Mouse (Mus musculus) neural tube, embryonic 14.5 days (tissue): ENCODE measurements around the gene Gsg1. TPM values are rescaled to one million over a fixed set of nuclear protein-coding genes. Genes with fewer than 3 reads are reported as not detected.
A peak's percentile ranks its signal among the peaks of the same experiment; 100 is the strongest.

Source experiments
- ATAC-seq: fragments of 200-750 bp; cut with Nextera tagmentation; 2 replicates; pipeline ENCODE4 v1.8.0; 2017; ENCODE audit warnings: low read depth, mild to moderate bottlenecking, moderate TSS enrichment, moderate library complexity
- H3K27ac ChIP-seq: fragments of 300-500 bp; sonication (generic); 2 replicates; pipeline ENCODE4 v1.5.1; 2014; ENCODE audit warnings: low read depth, mild to moderate bottlenecking, control low read depth, low read length, moderate library complexity, mixed read lengths
- H3K27me3 ChIP-seq: fragments of 300-500 bp; sonication (generic); 2 replicates; pipeline ENCODE4 v1.6.1; 2014; ENCODE audit warnings: low read length; ENCODE audit not compliant: control insufficient read depth, insufficient read depth
- H3K36me3 ChIP-seq: fragments of 300-500 bp; sonication (generic); 2 replicates; pipeline ENCODE4 v1.6.1; 2014; ENCODE audit warnings: low read length, mixed read lengths; ENCODE audit not compliant: control insufficient read depth, insufficient read depth
- H3K4me1 ChIP-seq: fragments of 300-500 bp; sonication (generic); 2 replicates; pipeline ENCODE4 v1.6.1; 2014; ENCODE audit warnings: low read length; ENCODE audit not compliant: control insufficient read depth, insufficient read depth
- H3K4me2 ChIP-seq: fragments of 300-500 bp; sonication (generic); 2 replicates; pipeline ENCODE4 v1.6.1; 2014; ENCODE audit warnings: mild to moderate bottlenecking, low read depth, low read length, control low read depth
- H3K4me3 ChIP-seq: fragments of 300-500 bp; sonication (generic); 2 replicates; pipeline ENCODE4 v1.5.1; 2014; ENCODE audit warnings: low read depth, low read length, control low read depth, mixed read lengths
- H3K9ac ChIP-seq: fragments of 300-500 bp; sonication (generic); replicated peaks from 2 replicates; pipeline ENCODE4 v1.6.1; 2014; ENCODE audit warnings: low read depth, mild to moderate bottlenecking, control low read depth, low read length, mixed read lengths
- H3K9me3 ChIP-seq: fragments of 300-500 bp; sonication (generic); 2 replicates; pipeline ENCODE4 v1.6.1; 2016; ENCODE audit warnings: low read length; ENCODE audit not compliant: control insufficient read depth
- WGBS: fragments of 180-500 bp; shearing (Covaris S2); extraction: QIAGEN DNeasy Blood & Tissue Kit; methylation state at CpG from one replicate; pipeline ENCODE4 v1.1.7; 2014; 5-methylcytosine and 5-hydroxymethylcytosine counted together
- polyA plus RNA-seq: library from polyadenylated mRNA; unstranded; fragments of >200 nt; fragmentation: Nextera tagmentation; extraction: Ambion mirVana; gene quantifications from 2 replicates; pipeline ENCODE4 v1.2.1, GENCODE M21; 2014

The Gsg1 gene
- polyA plus RNA-seq, 1 experiment from 2014 or later: 0.27 TPM

DNA sequence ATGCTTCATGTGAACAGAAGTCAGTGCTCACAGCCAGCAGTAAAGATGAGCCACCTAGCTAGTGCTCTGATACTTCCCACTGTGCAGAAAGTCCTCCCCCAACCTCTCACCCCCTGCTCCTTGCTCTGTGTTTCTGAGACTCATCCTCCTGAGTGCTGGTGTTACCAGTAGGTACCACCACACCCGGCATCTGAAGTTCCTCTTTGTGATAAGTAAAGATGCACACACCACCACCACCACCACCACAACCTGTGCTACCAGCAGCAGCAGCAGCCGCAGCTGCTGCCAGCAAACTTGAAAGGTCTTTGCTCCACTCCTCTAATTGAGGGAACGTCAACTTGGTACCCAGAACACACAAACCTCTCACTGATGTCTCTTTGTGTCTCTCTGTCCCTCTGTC lies 13.1 kb upstream of the Gsg1 start:
- Histone ChIP-seq H3K4me3 (no peak overlapping the region), H3K4me1 (no peaks in the 10 kb centered on the region), H3K36me3 (no peaks in the 10 kb centered on the region), H3K9me3 (no peaks in the 10 kb centered on the region), H3K27me3 (no peaks in the 10 kb centered on the region), H3K9ac (no peak overlapping the region), H3K4me2 (no peak overlapping the region), H3K27ac (no peak overlapping the region)
- ATAC-seq: no peak
- WGBS: 72% methylated on average over 3 of the region's 3 CpGs

DNA sequence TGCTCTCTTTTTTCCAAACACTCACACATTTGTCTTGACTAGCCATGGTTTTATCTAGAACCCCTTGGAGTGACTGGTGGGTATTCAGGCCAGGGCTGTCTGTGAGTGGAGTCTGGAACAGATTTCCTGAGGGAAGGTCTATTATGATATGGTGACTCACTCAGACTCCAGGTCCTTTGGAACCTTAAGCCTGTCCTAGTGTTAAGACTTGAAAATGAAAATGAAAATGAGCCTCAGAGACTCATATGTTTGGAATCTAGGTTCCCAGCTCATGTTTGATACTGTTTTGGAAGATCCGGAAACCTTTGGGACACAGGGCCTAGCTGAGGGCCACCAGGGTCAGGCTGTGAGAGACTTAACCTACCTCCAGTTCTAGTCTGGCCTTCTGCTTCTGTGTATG lies 11.9 kb upstream of the Gsg1 start:
- Histone ChIP-seq H3K27me3 (no peaks in the 10 kb centered on the region), H3K4me2 (no peak overlapping the region), H3K36me3 (no peaks in the 10 kb centered on the region), H3K4me1 (no peaks in the 10 kb centered on the region), H3K9me3 (no peaks in the 10 kb centered on the region), H3K9ac (no peak overlapping the region), H3K27ac (no peak overlapping the region), H3K4me3 (no peak overlapping the region)
- no peak for ATAC-seq
- WGBS: 100% methylated on average over 1 of the region's 1 CpGs

DNA sequence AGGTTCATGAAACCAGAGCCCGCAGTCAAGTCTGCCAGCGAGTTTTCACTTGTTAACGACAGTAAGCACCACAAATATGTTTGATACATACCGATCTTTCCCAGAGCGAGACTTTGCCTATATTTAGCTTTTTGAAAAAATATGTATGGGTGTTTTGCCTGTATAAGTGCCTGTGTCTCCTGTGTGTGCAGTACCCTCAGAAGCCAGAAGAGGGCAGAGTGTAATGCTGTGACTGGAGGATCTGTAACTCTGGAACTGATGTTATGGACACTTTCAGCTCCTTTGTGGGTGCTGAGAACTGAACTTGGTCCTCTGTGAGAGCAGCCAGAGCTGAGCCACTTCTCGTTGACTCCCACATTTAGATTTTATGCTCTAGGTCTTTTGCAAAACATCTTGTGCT lies 10.0 kb upstream of the Gsg1 start:
- 93% methylated on average over 6 of the region's 6 CpGs for WGBS
- ATAC-seq: no peak

DNA sequence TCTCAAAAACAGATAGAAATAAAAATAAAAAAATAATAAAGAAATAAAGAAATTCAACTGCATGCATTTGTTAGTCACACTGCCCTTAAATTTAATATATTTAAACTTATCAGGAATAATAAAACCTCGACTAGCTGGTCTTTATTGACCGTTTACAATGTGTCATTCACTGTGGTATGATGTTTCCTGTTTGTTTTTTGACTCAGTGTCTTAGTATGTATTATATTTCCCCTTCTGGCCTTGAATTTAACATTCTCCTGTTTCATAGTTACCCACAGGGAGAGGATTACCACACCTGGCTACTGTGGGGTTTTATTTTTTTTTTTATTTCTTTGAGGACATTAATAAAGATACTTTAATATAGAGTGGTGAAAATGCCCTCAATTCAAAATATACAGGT lies 8.4 kb upstream of the Gsg1 start:
- Histone ChIP-seq H3K9ac (no peak overlapping the region), H3K4me1 (no peaks in the 10 kb centered on the region), H3K27me3 (no peaks in the 10 kb centered on the region), H3K36me3 (no peaks in the 10 kb centered on the region), H3K27ac (no peak overlapping the region), H3K4me3 (no peak overlapping the region), H3K9me3 (no peaks in the 10 kb centered on the region), H3K4me2 (no peak overlapping the region)
- ATAC-seq: no peak
- WGBS: 79% methylated on average over 2 of the region's 2 CpGs

More for the DNA sequence above, 10.0 kb upstream of the Gsg1 start:
- no peaks in the 10 kb centered on the region for H3K36me3 ChIP-seq
- no peak overlapping the region for H3K9ac ChIP-seq
- no peaks in the 10 kb centered on the region for H3K27me3 ChIP-seq
- H3K9me3 ChIP-seq: no peaks in the 10 kb centered on the region
- H3K4me1 ChIP-seq: no peaks in the 10 kb centered on the region
- no peak overlapping the region for H3K4me2 ChIP-seq
- no peak overlapping the region for H3K4me3 ChIP-seq
- no peak overlapping the region for H3K27ac ChIP-seq

DNA sequence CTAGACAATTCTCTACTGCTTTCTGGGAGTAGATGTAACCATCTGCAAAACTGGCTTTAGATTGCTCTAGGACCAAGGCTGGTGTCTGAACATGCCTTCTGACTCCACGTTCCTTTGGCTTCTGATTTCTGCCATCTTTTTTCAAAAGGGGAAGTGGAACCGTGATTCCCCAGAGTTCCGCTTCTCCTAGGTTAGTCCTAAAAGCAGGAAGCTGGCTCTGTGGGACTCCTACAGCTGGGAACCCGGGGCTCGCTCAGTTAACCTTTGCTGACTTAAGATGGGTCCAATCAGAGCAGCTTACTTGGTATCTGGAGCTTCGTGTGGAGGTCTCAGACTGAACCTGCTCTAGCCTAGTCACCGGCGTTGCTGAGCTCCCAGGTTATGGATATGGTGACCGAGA lies 7.0 kb upstream of the Gsg1 start:
- Histone ChIP-seq H3K27me3 (no peaks in the 10 kb centered on the region), H3K9ac (no peak overlapping the region), H3K4me1 (no peaks in the 10 kb centered on the region), H3K4me2 (no peak overlapping the region), H3K27ac (no peak overlapping the region), H3K9me3 (no peaks in the 10 kb centered on the region), H3K36me3 (no peaks in the 10 kb centered on the region), H3K4me3 (no peak overlapping the region)
- ATAC-seq: no peak
- 86% methylated on average over 9 of the region's 9 CpGs for WGBS

DNA sequence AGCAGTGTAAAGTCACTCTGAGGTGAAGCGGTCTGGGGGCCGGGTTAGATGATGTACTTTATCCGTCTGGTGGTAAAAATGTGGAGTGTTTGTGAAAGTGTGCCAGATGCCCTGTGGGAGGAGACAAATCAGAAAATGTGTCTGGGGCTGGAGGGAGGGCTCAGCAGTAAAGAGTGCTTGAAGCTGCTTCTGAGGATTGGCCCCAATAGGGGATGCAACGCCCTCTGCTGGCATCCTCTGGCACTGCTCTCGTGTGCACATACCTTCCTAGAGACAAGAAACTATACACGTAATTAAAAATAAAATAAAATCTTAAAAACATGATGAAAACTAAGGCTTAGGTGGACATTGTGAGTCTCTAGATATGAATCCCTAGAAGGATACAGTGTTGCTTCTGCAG lies 6.3 kb upstream of the Gsg1 start:
- no peak overlapping the region for H3K4me3 ChIP-seq
- H3K4me1 ChIP-seq: no peaks in the 10 kb centered on the region
- H3K9ac ChIP-seq: no peak overlapping the region
- H3K36me3 ChIP-seq: no peaks in the 10 kb centered on the region
- no peaks in the 10 kb centered on the region for H3K9me3 ChIP-seq
- no peak for ATAC-seq
- WGBS: 92% methylated on average over 6 of the region's 6 CpGs
- no peak overlapping the region for H3K4me2 ChIP-seq
- no peak overlapping the region for H3K27ac ChIP-seq
- no peaks in the 10 kb centered on the region for H3K27me3 ChIP-seq

DNA sequence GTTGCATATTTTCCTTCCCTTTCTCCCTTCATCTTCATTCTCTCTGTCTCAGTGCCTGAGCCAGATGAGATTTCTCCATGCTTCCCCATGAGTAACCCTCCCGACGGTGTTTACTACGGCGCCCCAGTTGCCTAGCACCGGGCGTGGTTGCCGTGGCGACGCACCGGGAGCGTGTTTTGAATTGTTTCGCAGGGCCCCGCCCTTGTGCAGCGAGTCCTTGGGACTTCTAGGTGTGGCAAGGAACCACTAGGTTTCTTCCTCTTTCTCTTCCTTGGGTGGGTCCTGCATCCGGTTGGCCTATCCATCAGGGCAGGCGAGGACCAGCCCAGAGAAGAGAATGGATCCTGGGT lies 1.4 kb downstream of the Gsg1 start:
- Histone ChIP-seq H3K9ac (0 out of 2 replicates have a peak overlapping the region, but pooled peaks have one; percentile 8), H3K9me3 (no peaks in the 10 kb centered on the region), H3K4me2 (peak overlapping the region; percentile 31; the same call in 1 of the 2 replicates), H3K4me3 (no peak overlapping the region), H3K4me1 (peaks cover 20% of the 10 kb centered on the region; the same call in 1 of the 2 replicates), H3K27ac (peak overlapping the region; percentile 64; the same call in 1 of the 2 replicates), H3K27me3 (no peaks in the 10 kb centered on the region), H3K36me3 (no peaks in the 10 kb centered on the region)
- peak; percentile 88 for ATAC-seq
- WGBS: 5% methylated on average over 16 of the region's 16 CpGs

DNA sequence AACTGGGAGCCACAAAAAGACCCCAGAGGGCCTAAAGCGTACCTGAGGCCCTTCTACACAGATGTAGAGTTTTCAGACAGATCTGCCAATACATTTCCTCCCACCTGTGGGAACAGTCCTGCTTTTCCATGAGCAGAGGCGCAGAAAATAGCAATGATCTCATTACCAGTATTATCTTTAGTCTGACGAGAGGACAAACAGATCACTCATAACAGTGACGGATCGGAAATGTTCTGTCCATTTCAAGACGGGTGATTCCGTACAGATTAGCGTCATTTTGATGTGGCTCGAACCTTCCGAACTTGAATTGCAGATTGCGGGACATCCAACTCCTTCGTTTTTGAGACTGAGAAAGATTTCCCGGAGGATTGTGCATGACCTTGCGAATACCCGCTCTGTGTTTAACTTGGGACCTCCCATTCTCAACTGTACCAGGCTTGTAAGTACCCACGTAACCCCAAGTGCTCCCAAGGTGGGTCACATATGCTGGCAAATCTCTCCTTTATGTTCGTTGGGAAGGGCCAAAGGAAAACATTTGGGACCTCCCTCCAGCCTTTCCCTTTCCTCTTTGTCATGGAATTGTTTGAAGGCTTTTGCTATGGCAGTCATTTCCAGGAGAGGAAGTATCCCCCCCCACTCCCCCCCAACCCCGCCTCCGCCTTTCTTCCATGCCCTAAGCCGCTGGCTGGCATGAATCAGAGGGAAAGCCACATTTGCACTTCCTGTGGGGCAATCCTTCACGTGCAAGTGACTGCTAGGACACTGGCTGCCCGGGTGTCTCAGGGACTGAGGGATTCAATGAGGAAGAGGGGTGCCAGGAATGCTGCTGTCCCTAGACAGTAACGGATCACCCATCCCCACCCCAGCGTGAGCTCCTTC lies 2.1 kb downstream of the Gsg1 start:
- Histone ChIP-seq H3K27ac (peak overlapping the region; percentile 64; the same call in 1 of the 2 replicates), H3K4me1 (peaks cover 20% of the 10 kb centered on the region; the same call in 1 of the 2 replicates), H3K9ac (0 out of 2 replicates have a peak overlapping the region, but pooled peaks have one; percentile 8), H3K9me3 (no peaks in the 10 kb centered on the region), H3K27me3 (no peaks in the 10 kb centered on the region), H3K4me3 (no peak overlapping the region), H3K4me2 (peak overlapping the region; percentile 31; the same call in 1 of the 2 replicates), H3K36me3 (no peaks in the 10 kb centered on the region)
- WGBS: 43% methylated on average over 24 of the region's 24 CpGs
- ATAC-seq: peak; percentile 62; the same call in 1 of the 2 replicates

DNA sequence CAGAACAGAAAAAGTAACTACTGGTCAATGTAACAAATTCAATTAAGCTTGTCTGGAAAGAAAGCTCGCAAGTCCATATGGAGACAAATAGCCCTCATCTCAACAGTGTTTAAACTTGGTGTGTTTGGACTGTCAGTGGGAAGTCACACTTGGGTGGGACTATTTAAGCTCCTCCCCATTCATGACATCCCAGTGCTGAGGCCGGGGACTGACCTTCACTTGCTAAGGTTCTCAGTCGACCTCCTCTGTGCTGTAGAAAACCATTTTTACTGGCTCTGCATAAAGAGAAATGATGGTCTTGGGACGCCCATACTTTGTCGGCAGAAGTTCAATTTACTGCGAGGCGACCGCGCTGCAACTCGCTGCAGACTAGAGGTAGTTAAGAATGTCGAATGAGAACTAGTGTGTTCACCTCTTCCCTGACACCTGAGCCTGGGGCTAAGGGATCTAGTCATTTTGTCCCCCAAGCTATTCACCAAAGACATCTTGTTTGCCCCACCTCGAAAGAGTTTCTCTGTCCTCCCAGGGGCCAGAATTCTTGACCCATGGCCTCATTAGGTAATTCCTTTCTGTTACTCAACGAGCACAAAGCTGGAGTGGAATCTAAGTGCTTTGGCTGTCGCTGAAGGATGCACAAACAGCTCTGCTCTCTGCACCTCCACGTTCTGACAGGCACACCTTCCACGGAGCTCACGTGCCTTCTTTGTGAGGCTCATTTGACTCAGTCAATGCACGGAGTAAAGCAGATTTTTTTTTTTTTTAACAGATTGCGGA lies 3.0 kb downstream of the Gsg1 start:
- H3K9me3 ChIP-seq: no peaks in the 10 kb centered on the region
- H3K9ac ChIP-seq: no peak overlapping the region
- no peak overlapping the region for H3K4me3 ChIP-seq
- no peaks in the 10 kb centered on the region for H3K36me3 ChIP-seq
- H3K4me2 ChIP-seq: no peak overlapping the region
- H3K4me1 ChIP-seq: peaks cover 20% of the 10 kb centered on the region; the same call in 1 of the 2 replicates
- WGBS: 58% methylated on average over 19 of the region's 19 CpGs
- H3K27me3 ChIP-seq: no peaks in the 10 kb centered on the region
- H3K27ac ChIP-seq: no peak overlapping the region
- no peak for ATAC-seq
